Mouse (Mus musculus) lung, postnatal 0 days (tissue): Measurements from ENCODE around the gene Atp5b.

Source experiments
- CTCF ChIP-seq: IDR thresholded peaks from 2 replicates; pipeline ENCODE4 v1.5.1; 2016; ENCODE audit warnings: antibody characterized with exemption, mild to moderate bottlenecking
- EP300 ChIP-seq: IDR thresholded peaks from 2 replicates; pipeline ENCODE4 v1.6.1; 2016; ENCODE audit warnings: antibody characterized with exemption, mild to moderate bottlenecking, control low read depth

- TF ChIP-seq CTCF (no peak), EP300 (no peak)
Observed at GRCm38 (mm10) chr10:128135374-128135773, 52.3 kb downstream of the Atp5b start.
